Mouse (Mus musculus): ENCODE data around the gene Hand1.
"Not testable (repeated sequence)": the region's sequence is repeated elsewhere in the genome, so short reads cannot be mapped to it uniquely, and the experiment has no call there.

Hand1 gene

GRCm38 (mm10) chr11:57834031-57834430 lies 1.4 kb upstream of the Hand1 start:
- in situ Hi-C loops (cut with MboI; ENCODE audit: low sequenced_read_pairs): no loop called here

- in situ Hi-C loops (cut with MboI; ENCODE audit: low sequenced_read_pairs): no loop called here
Measured at GRCm38 (mm10) chr11:57833296-57833977, 819 bp upstream of the Hand1 start.

GRCm38 (mm10) chr11:57831861-57832260 lies 757 bp downstream of the Hand1 start:
- in situ Hi-C loops (cut with MboI; ENCODE audit: low sequenced_read_pairs): no loop called here

GRCm38 (mm10) chr11:57831281-57831781 lies 1.3 kb downstream of the Hand1 start:
- in situ Hi-C loops (cut with MboI; ENCODE audit: low sequenced_read_pairs): no loop called here

- in situ Hi-C loops (cut with MboI; ENCODE audit: low sequenced_read_pairs): no loop called here
Measured at GRCm38 (mm10) chr11:57829871-57830775, 2.5 kb downstream of the Hand1 start.

GRCm38 (mm10) chr11:57828955-57829870 lies 3.4 kb downstream of the Hand1 start:
- in situ Hi-C loops (cut with MboI; ENCODE audit: low sequenced_read_pairs): no loop called here

GRCm38 (mm10) chr11:57827915-57828545 lies 4.6 kb downstream of the Hand1 start:
- in situ Hi-C loops (cut with MboI; ENCODE audit: low sequenced_read_pairs): no loop called here

- in situ Hi-C loops (cut with MboI; ENCODE audit: low sequenced_read_pairs): no loop called here
Measured at GRCm38 (mm10) chr11:57827048-57827914, 5.3 kb downstream of the Hand1 start.

GRCm38 (mm10) chr11:57825234-57825633 lies 7.4 kb downstream of the Hand1 start:
- in situ Hi-C loops (cut with MboI; ENCODE audit: low sequenced_read_pairs): not testable (repeated sequence)

GRCm38 (mm10) chr11:57823714-57824113 lies 8.9 kb downstream of the Hand1 start:
- in situ Hi-C loops (cut with MboI; ENCODE audit: low sequenced_read_pairs): loop anchor here (25.0 kb wide), 1 partner anchor 239 kb away; no protein-coding TSS in a partner anchor

- in situ Hi-C loops (cut with MboI; ENCODE audit: low sequenced_read_pairs): loop anchor here (25.0 kb wide), 1 partner anchor 239 kb away; no protein-coding TSS in a partner anchor
Measured at GRCm38 (mm10) chr11:57823159-57823558, 9.5 kb downstream of the Hand1 start.

GRCm38 (mm10) chr11:57819999-57820581 lies 12.5 kb downstream of the Hand1 start:
- in situ Hi-C loops (cut with MboI; ENCODE audit: low sequenced_read_pairs): loop anchor here (5.0 to 25.0 kb wide), 2 partner anchors 112 to 242 kb away; no protein-coding TSS in a partner anchor

GRCm38 (mm10) chr11:57818189-57818588 lies 14.4 kb downstream of the Hand1 start:
- in situ Hi-C loops (cut with MboI; ENCODE audit: low sequenced_read_pairs): loop anchor here (5.0 to 25.0 kb wide), 2 partner anchors 114 to 244 kb away; no protein-coding TSS in a partner anchor

GRCm38 (mm10) chr11:57813641-57814040 lies 19.0 kb downstream of the Hand1 start:
- in situ Hi-C loops (cut with MboI; ENCODE audit: low sequenced_read_pairs): loop anchor here (25.0 kb wide), 1 partner anchor 249 kb away; no protein-coding TSS in a partner anchor

GRCm38 (mm10) chr11:57812212-57812611 lies 20.4 kb downstream of the Hand1 start:
- in situ Hi-C loops (cut with MboI; ENCODE audit: low sequenced_read_pairs): loop anchor here (25.0 kb wide), 1 partner anchor 250 kb away; no protein-coding TSS in a partner anchor

GRCm38 (mm10) chr11:57811006-57811405 lies 21.6 kb downstream of the Hand1 start:
- in situ Hi-C loops (cut with MboI; ENCODE audit: low sequenced_read_pairs): loop anchor here (25.0 kb wide), 1 partner anchor 251 kb away; no protein-coding TSS in a partner anchor

GRCm38 (mm10) chr11:57809732-57810098 lies 22.9 kb downstream of the Hand1 start:
- in situ Hi-C loops (cut with MboI; ENCODE audit: low sequenced_read_pairs): loop anchor here (25.0 kb wide), 1 partner anchor 253 kb away; no protein-coding TSS in a partner anchor

GRCm38 (mm10) chr11:57809017-57809731 lies 23.4 kb downstream of the Hand1 start:
- in situ Hi-C loops (cut with MboI; ENCODE audit: low sequenced_read_pairs): loop anchor here (25.0 kb wide), 1 partner anchor 253 kb away; no protein-coding TSS in a partner anchor

Measured in CH12F3 (cell line).